Mouse (Mus musculus): Measurements from ENCODE around the gene Zzz3. TPM values are rescaled to one million over a fixed set of nuclear protein-coding genes. Genes with fewer than 3 reads are reported as not detected.
A peak's percentile ranks its signal among the peaks of the same experiment; 100 is the strongest.

Gene Zzz3
- 10 to 100 TPM; 22.8 to 23.5 TPM for total RNA-seq (2021)

DNA sequence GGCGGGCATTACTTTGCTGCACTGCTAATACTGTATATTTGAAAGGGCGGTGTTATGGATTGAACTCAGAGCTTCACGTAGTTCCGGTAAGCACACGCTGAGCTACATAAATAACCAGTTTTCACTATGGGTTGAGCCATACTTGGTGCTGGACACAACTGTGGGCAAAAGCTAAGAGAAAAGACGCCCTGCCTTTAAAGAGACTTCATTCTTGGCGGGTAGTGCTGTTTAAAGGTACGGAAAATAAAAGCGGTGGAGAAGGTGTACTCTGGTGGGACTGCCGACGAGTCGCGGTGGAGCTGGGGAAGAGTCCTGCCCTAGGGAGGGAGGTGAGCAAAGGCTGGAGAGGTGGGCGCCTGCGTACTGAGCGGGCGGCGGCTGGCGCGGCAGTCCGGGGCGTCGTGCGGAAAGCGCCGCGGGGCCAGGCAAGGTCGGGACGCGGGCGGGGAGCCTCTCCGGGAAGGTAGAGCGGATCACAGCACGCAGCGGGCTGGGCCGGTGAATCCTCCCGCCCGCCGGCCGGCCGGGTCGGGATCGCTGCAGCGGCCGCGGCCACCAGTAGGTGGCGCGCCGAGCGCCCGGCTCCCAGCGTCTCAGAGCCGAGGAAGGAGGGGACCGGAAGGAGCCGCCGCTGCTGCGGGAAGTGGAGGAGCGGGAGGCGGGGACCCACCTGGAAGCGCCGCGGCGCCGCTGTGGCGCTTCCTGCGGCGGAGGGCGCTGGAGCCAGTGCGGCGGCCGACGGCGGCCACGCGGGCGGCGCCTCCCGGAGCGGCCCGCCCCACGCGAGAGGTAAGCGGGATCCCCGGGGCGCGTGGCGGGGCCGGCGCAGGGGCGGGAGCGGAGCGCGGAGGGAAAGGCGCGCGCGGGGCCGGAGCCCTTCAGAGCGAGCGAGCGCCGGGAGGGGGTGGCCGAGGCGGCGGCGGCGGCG is at the start of gene Zzz3:
Gene Zzz3, plus strand, starts transcription at position 124 of the 928 bp plus-strand sequence.
- DNase-seq (ENCODE audit: low spot score), result peak; percentile 83
- intact Hi-C loops (cut with DNase I), result loop anchor here (1.0 to 5.0 kb wide), 3 partner anchors 81 to 354 kb away; no protein-coding TSS in a partner anchor

DNA sequence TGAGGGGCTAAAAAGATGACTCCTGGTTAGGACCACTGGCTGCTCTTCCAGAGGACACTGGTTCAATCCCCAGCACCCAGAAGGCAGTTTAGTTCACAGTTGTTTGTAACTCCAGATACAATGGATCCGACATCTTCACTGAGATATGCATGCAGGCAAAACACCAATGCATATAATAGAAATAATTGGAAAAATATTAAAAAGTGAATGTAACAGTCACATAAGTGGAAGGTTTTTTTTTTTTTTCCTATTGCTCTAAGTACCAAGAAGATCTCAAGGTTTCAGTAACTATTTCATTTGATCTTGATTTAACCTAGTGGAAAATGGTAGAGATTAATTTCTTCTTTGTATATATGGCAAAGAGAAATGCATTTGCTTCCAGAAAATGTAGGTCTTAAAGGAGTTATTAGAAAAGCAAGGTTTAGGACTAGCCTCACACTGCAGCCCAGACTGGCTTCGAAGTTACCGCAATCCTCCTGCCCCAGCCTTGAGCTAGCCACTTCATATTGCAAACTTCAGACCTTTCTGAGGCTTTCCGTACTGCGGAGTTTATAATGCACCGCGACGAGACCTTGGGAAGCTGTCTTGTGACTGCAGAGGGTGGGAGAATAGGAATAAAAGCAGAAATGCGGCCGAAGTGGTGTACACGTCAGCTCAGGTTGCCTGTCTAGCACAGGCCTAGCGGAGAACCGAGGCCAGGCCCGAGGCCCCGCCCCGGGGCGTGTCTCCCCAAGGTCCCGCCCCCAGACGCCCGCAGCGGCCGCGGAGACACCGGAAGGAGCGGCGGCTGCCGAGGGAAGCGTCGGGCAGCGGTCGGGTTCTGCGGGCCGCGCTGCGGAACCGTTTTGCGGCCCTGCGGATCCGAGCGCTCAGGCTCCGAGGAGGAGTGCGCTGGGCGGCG is 49.3 kb upstream of the Zzz3 start, which contains the start of gene Usp33:
Gene Usp33, plus strand, starts transcription at position 747 of the 901 bp plus-strand sequence.
- intact Hi-C loops (cut with DNase I), result no loop called here
- DNase-seq (ENCODE audit: low spot score), result peak; percentile 86

DNA sequence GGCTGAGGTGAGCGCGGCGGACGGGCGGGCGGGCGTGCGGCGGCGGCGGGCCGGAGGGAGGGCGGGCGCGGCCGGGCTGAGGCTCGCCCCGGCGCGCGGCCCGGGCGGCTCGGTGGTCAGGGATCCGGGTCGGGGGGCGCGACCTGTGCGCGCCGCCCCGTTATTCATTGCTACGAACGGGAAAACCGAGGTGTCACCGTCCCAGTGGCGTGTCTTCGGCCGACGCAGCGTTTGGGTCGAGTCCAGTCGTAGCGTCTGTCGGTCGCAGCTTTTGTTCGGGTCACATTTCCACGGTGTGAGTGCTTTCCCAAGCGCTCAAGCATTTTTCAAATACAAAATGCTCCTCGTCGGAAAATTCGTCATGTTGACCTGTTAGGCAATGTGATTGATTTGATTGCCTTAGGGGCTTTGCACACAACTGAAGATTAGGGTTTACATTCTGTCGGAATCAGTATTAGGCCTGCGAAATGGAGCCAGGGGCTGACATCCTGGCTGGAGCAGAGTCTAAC is 48.6 kb upstream of the Zzz3 start:
- no peak for DNase-seq (ENCODE audit: low spot score)
- intact Hi-C loops (cut with DNase I), result no loop called here

DNA sequence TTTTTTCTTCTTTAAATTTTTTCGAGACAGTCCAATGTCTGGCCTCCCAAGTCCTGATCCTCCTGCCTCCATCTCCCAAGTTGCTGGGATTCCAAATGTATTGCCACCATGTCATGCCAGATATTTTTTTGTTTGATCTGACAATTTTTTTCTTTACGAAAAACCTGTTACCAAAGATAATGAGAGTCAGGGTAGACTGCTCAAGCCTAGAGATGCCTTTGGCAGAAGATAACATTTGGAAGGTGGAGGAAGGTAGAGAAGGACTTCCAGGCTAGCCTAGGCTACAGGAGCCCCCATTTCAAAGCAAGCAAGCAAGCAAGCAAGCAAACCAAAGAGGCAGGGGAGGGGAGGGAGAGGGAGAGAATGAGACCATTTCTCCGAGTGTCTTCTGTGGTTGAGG is 48.0 kb upstream of the Zzz3 start:
- DNase-seq (ENCODE audit: low spot score), result no peak
- intact Hi-C loops (cut with DNase I), result no loop called here

DNA sequence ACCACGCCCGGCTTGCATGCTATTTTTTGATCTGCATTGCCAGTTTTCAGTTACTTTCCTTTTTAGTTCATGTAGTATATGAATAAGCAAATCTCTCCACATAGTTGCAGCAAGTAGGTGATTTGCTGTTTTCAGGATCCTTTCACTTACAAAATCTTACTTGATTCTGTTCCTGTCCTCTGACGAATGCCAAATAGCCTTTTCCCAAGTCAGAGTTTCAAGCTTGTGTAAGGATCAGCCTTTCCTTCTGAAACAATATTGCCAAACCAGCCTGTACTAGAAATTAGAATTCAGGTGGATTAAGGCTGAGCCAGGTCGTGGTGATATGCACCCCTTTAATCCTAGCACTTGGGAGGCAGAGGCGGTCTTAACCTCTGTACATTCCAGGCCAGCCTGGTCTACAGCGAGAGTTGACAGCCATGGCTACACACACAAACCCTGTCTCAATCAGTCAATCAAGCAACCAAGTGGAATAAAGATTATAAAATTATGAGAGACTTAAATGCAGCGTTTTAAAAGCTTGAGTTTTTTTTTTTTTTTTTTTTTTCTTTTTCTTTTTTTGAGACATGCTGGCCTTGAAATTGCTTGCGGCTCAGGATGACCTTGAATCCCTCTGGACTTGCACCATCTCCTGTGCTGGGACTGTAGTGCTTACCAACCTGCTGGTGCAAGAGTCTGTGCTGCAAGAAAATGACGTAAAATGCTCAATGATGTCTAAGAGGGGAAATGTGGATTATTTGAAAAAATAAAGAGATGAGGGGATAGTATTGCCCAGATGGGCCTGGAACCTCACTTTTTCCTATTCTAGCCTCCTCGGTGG is 47.1 kb upstream of the Zzz3 start:
- intact Hi-C loops (cut with DNase I), result no loop called here
- DNase-seq (ENCODE audit: low spot score), result no peak

DNA sequence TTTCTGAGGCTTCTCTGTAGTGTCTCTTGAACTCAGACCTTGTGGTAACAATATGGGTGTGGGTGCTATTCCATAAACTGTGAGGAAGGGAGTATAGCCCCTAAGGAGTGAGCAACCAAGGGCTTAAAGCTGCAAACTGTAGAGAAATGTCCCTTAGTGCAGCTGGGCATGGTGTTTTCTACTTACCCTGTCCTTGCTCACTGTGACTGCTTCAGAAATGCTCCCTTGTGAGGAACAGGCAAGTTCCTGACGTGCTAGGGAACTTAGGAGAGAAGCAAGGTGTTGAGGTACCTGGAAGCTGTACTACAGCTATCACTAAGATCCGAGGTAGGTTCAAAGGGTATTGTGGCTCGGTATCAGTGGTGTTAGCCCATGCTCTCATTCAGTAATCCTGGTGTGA is 44.8 kb upstream of the Zzz3 start:
- DNase-seq (ENCODE audit: low spot score), result no peak
- intact Hi-C loops (cut with DNase I), result no loop called here

DNA sequence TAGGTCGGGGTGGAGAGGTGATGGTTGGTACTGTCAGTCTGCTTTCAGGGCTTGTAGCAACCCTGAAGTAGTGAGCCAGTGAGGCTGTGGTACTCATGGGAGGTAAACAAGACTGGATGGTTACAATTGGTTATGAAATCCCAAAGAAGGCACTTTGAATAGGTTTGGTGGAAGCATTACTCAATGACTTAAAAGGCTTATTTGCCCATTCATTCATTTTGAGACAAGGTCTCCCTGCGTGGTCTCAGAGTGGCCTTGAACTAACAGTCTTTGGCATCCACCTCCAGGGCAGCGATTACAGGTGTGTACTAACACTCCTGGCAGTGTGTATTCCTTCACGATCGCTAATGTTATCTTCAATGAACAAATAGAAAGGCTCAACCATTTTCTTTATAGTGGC is 44.3 kb upstream of the Zzz3 start:
- intact Hi-C loops (cut with DNase I), result no loop called here
- DNase-seq (ENCODE audit: low spot score), result no peak

DNA sequence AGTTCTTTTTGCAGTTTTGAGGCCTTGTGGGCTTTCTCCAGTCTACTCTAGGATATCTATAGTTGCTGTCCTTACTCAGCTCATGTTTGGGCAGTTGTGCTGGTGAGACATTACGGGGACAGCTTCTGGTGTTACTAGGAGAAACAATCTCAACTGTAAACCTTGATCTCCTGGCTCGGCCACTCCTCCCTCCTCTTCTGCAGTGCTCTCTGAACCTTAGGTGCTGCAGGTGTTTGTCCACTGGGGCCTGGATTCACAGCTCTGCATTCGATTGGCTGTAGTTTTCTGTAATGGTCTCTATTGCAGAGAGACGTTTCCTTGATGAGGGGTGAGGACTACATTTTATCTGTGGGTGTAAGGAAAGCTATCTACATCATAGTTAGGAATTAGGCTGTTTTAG is 43.0 kb upstream of the Zzz3 start:
- no peak for DNase-seq (ENCODE audit: low spot score)

DNA sequence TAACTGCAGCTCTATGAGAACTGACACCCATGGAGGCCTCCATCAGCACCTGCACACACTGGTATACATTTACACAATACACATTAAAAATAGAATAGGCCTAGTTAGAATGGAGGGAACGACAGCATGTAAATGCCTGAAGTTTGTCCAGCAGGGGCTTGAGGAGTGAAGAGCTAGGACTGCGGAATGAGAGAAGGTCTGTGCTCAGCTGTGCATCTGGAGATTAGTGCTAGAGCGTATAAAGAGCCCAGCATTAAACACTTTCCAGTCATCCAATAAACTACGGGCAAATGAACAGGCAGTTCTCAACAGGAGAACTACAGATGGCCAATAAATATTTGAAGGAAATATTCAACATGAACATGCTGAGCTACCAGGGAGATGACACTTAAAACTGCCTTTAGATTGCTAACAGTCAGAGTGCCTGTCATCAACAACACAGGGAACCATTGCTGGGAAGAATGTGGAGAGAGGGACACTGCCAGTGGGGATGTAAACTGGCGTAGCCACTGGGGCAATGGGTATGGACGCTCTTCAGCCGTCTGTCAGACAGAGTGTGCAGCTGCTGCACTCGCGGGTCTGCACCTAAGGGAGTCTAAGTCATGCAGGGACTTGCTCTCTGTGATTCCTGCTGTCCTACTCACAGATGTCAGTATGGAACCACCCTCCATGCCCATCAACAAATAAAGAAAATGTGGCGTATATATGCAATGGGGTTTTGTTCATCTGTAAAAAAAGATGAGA is 41.7 kb upstream of the Zzz3 start:
- DNase-seq (ENCODE audit: low spot score), result no peak
- intact Hi-C loops (cut with DNase I), result no loop called here

More for the DNA sequence above, 43.0 kb upstream of the Zzz3 start:
- intact Hi-C loops (cut with DNase I), result no loop called here

DNA sequence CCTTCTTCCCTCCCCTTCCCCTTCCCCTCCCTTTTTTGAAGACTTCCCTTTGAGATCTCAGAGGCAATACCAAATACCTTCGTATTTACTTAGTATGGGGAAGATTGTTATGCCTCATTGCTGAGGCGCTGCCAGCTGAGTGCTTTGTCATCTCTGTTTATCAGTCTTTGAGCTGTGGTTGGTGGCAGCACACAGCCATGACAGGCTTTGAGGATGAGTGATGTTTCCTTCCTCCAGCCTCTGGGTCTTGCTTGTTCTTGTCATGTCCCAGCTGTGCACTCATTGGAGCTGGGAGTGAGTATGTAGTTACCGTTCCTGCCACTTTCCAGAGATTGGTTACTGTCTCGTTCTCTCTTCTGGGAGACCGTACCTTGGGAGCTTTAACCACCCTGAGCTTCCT is 39.9 kb upstream of the Zzz3 start:
- DNase-seq (ENCODE audit: low spot score), result no peak
- intact Hi-C loops (cut with DNase I), result no loop called here

DNA sequence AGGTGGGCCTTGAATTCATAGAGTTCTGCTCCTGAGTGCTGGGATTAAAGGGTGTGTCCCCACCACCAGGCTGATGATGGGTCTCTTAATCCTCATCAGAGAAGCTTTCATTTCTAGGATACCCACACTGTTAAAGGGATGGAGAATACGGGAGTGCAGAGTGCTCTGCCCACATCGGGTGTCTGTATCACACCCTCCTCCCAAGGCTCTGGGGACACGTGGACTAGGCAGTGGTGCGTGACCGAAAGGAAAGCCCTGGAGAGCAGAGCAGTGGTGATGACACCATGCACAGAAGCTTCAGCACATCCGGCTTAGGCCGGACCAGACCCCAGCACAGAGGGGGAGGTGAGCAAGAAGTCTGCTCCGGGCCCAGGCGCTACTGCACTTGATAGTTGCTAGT is 38.5 kb upstream of the Zzz3 start:
- intact Hi-C loops (cut with DNase I), result no loop called here
- no peak for DNase-seq (ENCODE audit: low spot score)

DNA sequence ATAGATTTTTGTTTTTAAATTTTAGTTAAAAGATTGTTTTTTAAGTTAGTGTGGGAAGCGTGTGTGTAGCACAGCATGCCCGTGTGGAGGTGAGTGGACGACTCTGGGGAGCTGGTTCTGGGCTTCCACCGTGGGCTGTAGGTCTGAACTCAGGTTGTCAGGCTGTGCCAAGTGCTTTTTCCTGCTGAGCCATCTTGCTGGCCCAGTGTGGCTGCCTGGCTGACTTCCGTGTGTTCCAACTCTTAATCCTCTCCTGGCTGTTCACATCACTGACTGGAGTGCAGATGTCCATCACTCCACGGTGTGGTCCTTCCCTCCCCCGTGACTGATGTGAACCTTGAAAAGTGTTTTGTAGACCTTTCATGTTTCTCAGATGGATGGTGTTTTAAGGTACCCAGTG is 36.1 kb upstream of the Zzz3 start:
- no peak for DNase-seq (ENCODE audit: low spot score)
- intact Hi-C loops (cut with DNase I), result no loop called here

DNA sequence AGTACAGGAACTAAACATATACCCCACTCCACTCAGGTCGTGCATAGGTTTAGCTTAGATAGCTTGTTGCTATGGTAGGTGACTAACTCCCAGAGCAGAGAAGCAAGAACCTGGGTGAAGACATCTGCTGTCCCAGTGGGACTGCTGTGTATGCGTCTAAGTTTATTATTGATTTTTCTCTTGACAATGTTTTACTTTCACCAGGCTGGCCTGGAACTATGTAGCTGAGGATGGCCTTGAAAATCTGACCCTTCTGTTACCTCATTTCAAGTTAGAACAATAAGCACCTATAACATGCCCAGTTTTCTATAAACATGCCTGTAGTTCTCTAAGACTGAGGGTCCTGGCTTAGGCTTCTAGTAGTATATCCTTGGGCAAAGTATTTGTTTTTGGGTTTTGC is 31.1 kb upstream of the Zzz3 start:
- intact Hi-C loops (cut with DNase I), result no loop called here
- no peak for DNase-seq (ENCODE audit: low spot score)

DNA sequence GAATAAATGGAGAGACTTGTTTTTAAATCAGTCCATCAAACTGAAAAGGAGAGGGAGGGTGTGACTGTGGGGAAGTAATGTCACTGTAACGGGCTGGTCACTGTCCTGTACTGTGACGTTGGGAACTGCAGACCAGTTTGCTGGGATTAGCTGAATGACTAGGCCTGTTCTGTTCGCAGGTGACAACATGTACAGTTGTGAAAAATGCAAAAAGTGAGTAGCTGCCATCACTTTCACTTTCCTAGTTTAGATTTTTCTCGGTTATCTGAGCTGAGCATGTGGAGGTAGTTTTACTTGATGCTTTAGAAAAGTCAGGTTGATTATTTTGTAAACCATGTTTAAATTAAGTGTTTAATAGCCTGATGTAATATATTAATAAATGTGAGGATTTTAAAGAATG is 19.2 kb upstream of the Zzz3 start:
- intact Hi-C loops (cut with DNase I), result no loop called here
- no peak for DNase-seq (ENCODE audit: low spot score)

DNA sequence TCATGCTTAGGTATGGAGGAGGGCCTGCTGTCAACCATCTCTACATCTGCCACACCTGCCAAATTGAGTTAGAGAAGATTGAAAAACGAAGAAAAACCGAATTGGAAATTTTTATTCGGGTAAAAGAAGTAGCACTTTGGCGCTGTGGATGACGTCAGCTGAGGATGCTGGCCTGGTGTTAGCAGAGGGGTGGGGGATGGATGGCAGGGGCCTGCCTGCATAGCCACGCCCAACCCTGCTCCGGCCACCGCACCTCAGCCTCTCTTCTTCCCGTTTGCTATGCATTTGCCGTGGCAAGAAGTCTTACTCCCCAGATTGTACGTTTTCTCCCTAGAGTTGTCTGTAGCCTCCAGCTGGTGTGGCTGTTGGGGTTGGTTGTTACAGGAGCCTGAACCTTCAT is 11.2 kb upstream of the Zzz3 start:
- intact Hi-C loops (cut with DNase I), result no loop called here
- DNase-seq (ENCODE audit: low spot score), result no peak

DNA sequence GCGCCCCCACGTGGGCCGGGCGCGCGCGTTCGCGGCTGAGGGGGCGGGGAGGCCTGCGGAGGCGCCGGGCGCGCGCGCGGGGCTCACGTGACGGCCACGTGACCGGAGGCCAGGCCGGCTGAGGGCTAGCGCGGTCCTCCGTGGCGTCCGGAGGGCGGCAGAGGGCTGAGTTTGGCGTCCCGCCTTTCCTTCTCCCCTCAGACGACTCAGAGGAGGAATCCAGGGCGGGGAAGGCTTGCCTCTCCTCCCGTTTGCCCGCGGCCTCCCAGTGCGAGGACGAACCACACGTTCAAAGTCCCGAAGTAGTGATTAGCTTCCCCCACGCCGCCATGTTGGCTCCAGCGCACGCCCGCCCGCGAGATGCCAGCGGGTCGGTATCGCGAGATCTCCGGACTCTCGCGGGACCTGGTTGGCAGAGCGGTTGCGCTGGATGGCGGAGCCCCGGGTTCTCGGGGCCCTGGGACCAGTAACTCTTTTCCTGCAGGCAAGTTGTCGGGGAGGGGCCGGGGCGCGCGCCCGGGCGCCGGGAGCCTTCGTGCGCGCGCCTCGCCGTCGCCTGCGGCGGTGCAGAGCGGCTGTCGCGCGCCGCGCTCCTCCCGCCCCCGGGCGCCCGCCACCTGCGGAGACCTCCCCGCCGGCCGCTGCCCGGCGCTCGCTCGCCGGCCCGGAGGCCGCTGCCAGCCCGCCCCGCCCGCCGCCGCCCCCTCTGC is 1.2 kb downstream of the Zzz3 start:
- intact Hi-C loops (cut with DNase I), result loop anchor here (5.0 kb wide), 1 partner anchor 134 kb away; no protein-coding TSS in a partner anchor

DNA sequence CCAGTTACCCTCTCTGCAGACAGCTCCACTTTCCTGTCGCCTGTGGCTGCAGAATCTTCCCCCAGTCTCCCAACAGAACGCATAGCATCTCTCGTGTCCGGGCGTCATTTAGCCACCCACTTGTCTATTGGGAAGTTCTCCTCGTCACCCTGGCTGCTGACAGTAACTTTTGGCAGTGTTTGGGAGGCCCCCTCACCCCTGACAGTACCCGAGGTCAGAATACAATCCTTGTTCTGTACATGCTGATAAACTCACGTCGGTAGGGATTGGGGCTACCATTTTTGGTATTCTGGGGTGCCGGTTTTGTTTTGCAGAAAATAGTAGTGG is 1.7 kb downstream of the Zzz3 start:
- intact Hi-C loops (cut with DNase I), result loop anchor here (5.0 kb wide), 1 partner anchor 135 kb away; no protein-coding TSS in a partner anchor
- no peak for DNase-seq (ENCODE audit: low spot score)

More for the DNA sequence above, 1.2 kb downstream of the Zzz3 start:
- peak; percentile 94 for DNase-seq (ENCODE audit: low spot score)

DNA sequence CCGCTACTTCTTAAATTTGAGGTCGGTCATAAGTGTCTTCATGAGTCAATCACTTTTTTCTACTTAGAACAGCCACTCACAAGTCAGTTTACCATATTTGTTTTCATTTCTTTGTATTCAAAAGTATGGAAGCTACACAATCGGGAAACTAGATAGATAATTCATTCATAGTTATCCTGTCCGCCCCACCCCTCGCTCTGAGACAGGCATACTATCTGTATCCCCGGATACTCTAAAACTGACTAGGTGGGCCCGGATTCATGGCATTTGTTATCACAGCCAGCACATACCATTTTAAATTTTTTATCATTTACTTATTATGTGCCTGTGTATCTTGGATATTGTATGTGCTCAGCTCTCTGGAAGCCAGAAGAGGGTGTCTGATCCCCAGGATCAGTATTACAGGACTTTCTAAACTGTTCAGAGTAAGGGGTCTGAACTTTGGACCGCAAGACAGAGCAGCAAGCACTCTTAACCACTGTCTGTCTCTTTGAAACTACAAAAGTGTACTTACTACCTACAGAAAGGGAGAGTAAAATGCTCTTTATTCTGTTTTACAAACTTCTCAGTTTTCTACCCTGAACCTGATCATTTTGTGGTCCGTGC is 2.2 kb downstream of the Zzz3 start:
- no peak for DNase-seq (ENCODE audit: low spot score)
- intact Hi-C loops (cut with DNase I), result loop anchor here (5.0 kb wide), 1 partner anchor 135 kb away; no protein-coding TSS in a partner anchor
